Mouse (Mus musculus) kidney, adult 2 months (tissue): ENCODE measurements around the gene Pxylp1.

ENCODE experiments used
- CTCF ChIP-seq: fragments of 200-500 bp; conservative IDR thresholded peaks from 2 replicates; pipeline ENCODE4 v1.5.1; 2011; ENCODE audit warnings: low read depth, mild to moderate bottlenecking, control low read depth, low read length, moderate library complexity, mixed read lengths; ENCODE audit not compliant: insufficient read depth, insufficient read length
- POLR2A ChIP-seq: fragments of 200-500 bp; IDR thresholded peaks from one replicate; pipeline ENCODE4 v1.6.1; 2011; ENCODE audit warnings: low read depth, low read length, control low read depth

DNA sequence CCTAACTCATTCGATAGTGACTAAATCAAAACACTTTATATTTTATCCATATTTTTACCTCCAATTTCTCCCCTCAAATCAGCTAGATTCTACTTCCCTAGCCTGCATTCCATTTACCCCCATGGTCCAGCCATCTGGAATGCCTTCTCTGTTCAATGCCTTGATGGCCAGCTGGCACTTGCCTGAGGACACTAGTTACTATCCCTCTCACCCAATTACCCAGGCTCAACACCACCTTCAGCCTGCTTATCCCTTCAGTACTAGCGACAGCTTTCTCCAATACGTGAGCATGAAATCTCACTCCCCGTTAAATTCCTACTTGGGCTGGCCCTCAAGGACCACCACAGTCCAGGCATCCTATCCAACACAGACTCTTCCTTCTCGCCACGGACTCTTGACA lies 2.2 kb downstream of the Pxylp1 start:
- TF ChIP-seq POLR2A, result no peak
- TF ChIP-seq CTCF, result no peak
